Mouse (Mus musculus): Measurements from ENCODE around the gene Traf3.

Gene Traf3

DNA sequence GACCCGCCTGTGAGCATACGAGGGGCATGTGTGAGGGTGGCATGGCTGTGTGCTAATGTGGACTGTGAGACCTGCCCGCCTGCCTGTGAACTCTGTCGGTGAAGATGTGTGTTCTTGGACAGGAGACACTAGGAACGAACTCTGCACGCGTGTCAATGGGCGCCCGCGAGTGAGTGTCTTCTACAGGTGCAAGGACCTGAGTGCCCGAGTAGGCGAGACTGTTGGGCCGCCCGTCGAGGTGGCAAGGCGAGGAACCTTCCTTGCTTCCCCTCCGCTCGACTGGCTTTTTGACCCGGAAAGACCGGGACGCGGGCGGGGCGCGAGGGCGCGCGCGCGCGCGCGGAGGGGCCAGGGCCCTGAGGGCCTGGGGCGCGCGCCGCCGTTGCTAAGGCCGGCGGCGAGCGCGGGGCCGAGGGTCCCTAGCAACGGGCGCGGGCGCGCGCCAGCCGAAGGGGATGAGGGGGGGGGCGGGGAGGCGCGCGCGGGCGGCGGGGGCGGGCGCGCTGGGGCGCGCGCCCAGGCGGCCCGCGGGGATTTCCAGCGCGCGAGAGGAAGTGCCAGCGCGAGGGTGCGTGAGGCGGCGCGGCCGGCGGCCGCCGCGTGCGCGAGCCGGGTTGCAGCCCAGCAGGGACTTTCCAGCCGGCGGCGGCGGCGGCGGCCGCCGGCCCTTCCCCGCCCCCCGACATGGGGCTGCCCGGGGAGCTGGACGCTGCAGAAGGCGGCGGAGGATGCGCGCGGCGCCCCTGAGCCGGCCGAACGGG, at the start of gene Traf3:
Gene Traf3 (plus strand): TSS at position 540 of the 761 bp plus-strand sequence.
- peak; percentile 81 for DNase-seq (ENCODE audit: extremely low read depth, insufficient read length, low spot score)

DNA sequence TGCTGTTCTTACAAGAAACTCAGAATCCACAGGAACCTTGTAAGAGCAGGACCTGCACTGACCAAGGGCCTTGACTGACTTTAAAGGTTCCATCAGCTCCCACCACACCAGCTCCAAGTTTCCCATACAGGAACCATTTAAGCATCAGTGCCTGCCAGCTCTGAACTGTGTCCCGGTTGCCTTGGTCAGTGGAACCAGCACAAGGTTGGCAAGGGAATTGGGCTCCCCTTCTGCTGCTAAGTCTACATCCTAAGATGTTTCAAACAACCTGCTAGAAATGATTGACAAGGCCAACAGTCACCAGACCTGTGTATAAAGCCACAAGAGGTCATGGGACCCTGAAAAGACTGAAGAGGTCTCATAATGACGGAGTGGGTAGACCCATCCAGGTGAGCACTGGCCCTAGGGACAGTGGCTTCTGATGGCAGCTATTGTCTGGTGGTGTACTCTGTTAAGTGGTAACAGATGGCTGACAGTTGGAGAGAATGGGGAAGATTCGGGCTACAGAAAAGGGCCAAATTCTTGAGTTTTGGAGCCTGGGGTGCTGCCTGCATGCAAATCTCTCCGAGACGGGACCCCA, 46.6 kb upstream of the Traf3 start:
- no peak for DNase-seq (ENCODE audit: extremely low read depth, insufficient read length, low spot score)

- no peak for DNase-seq (ENCODE audit: extremely low read depth, insufficient read length, low spot score)
Measured at GRCm38 (mm10) chr12:111120976-111121645, 45.1 kb upstream of the Traf3 start.

DNA sequence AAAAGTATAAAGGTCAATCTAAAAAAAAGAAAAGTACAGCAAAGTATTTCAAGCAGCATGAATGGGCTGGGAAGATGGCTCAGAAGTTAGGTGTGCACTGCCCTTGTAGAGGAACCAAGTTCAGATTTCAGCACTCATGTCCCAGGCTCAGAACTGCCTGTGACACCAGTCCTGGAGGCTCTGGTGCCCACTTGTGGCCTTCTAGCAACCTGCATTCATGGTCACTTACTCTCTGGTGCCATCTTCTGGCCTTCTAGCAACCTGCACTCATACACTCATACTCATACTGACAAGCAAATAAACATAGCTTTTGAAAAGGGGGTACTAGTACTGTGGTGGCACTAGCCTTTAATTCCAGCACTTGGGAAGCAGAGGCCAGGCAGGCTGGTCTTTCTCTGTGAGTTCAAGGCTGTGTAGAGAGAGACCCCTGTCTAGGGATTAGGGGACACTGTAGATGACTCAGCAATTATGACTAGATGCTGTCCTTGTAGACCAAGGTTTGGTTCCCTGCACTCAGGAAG, 43.8 kb upstream of the Traf3 start:
- DNase-seq (ENCODE audit: extremely low read depth, insufficient read length, low spot score): no peak

DNA sequence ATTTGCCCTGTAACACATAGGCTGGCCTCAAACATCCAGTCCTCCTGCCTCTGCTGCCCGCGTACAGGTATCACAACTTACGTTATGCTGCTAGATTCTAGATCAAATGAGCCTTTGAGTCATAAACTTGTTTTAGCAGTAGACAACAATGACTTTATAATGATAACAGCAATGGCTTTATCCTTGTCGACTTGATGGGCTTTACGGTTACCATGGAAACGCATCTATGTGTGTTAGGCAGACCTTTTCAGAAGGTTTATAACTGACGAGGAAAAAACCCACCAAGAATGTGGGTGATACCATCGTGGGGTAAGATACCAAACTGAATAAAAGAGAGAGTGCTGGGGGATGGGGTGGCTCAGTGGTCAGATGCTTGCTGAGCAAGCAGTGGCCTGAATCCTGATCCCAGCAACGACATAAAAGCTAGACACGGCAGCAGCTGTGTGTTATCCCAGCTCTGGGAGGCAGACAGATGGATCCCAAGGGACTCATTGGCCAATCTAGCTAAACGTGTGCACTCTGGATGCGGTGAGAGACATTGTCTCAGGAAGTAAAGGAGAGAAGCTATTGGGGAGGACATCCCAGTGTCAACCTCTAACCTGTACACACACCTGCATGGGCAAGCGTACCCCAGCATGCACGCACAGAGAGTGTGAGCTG, 41.4 kb upstream of the Traf3 start:
- no peak for DNase-seq (ENCODE audit: extremely low read depth, insufficient read length, low spot score)

DNA sequence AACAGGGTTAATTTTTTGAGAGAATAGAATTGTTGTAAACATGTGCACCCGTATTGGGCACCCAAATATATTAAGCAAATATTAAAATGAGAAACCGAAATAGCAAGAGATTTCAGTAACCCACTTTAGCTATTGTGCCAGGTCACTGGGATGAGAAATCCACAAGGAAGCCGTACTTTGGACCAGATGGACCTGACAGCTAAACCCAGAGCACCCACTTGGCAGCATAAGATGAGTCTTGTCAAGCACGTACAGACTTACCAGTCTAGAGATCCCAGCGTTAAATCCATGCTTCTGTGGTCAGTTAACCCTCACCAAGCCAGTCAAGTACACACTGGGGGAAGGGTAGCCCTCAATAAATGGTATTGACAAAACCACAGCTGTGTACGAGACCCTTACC, 40.5 kb upstream of the Traf3 start:
- DNase-seq (ENCODE audit: extremely low read depth, insufficient read length, low spot score): no peak

- no peak for DNase-seq (ENCODE audit: extremely low read depth, insufficient read length, low spot score)
Measured at GRCm38 (mm10) chr12:111134169-111134568, 32.0 kb upstream of the Traf3 start.

- no peak for DNase-seq (ENCODE audit: extremely low read depth, insufficient read length, low spot score)
Measured at GRCm38 (mm10) chr12:111134791-111135733, 31.1 kb upstream of the Traf3 start.

DNA sequence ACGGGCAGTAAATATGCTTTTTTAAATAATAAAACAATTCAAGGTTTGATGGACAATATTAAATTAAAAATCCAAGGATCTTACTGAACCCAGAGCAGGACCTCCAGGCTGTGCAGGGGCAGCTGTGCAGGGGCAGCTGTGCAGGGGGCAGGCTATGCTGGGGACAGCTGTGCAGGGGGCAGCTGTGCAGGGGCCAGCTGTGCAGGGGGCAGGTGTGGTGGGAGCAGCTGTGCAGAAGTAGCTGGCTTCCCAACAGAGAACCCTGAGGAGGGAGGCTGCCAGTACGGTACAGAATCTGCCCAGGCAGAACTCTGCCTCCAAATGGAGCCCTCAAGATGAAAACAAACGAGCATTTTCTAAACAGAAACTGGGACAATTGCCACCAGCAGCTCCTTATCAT, 30.2 kb upstream of the Traf3 start:
- no peak for DNase-seq (ENCODE audit: extremely low read depth, insufficient read length, low spot score)

DNA sequence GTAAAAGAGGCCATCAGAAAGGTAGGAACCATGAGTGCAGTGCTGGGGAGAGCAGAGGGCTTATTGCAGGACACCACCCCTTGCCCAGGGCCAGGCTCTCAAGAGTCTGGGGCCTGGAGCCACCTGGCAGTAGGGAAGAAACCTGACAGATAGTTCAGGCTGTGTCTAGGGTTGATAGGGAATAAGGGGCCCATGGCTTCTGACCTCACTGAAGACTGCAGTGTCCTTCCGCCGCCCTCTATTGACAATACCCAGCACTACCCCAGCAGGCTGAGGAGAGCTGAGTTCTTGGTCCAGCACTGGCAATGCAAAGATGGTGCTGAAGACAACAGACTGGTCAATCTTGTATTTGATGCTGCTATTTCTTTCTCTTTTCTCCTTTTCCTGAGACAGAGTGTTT, 29.1 kb upstream of the Traf3 start:
- DNase-seq (ENCODE audit: extremely low read depth, insufficient read length, low spot score): no peak

GRCm38 (mm10) chr12:111143005-111143508, 23.1 kb upstream of the Traf3 start:
- no peak for DNase-seq (ENCODE audit: extremely low read depth, insufficient read length, low spot score)

- no peak for DNase-seq (ENCODE audit: extremely low read depth, insufficient read length, low spot score)
Measured at GRCm38 (mm10) chr12:111143509-111144063, 22.6 kb upstream of the Traf3 start.

- DNase-seq (ENCODE audit: extremely low read depth, insufficient read length, low spot score): no peak
Measured at GRCm38 (mm10) chr12:111144598-111144997, 21.6 kb upstream of the Traf3 start.

DNA sequence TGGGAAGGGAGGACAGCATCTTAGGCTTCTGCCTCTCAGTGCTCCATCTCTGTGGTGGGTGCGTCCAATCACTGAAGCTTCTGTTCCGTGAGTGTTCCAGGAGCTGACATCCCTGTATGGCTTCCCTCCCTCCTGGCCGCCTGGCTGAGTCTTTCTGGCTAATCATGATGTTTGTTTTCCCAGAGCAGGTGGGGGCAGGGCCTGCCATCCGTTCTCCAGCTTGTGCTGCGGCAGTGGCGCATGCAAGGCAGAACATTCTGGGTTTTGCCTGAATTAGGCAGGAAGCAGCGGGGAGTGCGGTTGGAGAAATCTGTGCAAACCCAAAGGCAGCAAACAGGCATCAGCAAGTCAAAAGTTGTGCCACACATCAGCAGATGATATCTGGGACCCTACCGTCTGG, 20.9 kb upstream of the Traf3 start:
- DNase-seq (ENCODE audit: extremely low read depth, insufficient read length, low spot score): no peak

DNA sequence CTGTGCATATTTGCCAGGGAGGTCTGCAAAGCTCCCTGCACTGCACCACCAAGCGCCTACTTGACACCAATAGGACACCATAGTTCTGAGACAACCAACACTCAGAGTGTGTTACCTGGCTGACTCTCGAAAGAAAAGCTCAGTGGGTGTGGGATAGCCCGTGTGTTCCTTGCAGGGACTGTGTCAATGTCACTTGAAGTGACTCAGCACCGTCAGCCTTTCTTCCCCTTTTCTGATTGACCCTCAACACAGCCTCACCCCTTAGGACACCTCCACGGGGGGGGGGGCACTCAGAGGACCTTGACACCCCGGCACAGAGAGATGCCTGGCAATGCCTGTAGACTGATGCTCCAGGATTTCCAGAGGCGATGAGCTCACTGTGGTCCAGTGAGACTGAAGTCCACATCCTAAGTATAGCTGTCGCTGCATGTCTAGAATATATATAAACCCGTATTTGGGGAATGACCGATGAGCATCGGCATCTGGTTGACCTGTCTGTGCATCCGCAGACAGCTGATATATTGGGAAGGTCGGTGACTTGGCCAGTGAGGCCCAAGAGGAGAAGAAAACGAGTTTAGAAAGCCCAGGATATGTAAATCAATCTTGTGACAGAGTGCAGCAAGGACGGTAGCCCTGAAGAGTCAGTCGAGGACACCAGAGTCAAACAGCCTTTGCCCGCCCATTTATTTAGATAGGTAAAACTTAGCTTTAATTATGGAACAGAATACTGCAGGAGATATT, 16.5 kb upstream of the Traf3 start:
- DNase-seq (ENCODE audit: extremely low read depth, insufficient read length, low spot score): no peak

DNA sequence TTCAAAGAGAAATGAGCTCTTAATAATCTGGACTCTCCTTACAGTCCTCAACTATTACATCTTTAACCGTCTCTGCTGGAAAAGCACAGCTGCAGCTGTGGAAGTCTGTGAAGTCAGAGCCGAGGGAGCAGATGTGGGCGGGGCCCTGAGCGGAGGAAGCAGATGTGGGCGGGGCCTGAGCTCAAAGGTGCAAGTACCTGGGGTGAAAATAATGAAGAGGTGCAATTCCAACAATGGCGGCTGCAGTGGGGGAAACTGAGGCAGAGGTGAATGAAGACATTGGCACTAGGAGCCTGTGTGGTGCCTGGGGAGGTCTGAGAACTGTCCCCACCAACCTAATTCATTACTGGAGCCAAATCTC, 16.0 kb upstream of the Traf3 start:
- DNase-seq (ENCODE audit: extremely low read depth, insufficient read length, low spot score): no peak

GRCm38 (mm10) chr12:111151422-111152156, 14.6 kb upstream of the Traf3 start:
- no peak for DNase-seq (ENCODE audit: extremely low read depth, insufficient read length, low spot score)

- DNase-seq (ENCODE audit: extremely low read depth, insufficient read length, low spot score): no peak
Measured at GRCm38 (mm10) chr12:111152579-111152978, 13.6 kb upstream of the Traf3 start.
